Mouse (Mus musculus) gastrocnemius, postnatal 10 days (tissue): ENCODE measurements at regions not wholly inside any gene's neighbourhood (a gene's known extent, or its start where the extent isn't known, plus 50 kb on each side); places are given as distances from the start of the nearest gene placed in this dataset.

Experiments used
- DNase-seq: peaks from one replicate; pipeline ENCODE4 v3.0.0; 2021; ENCODE audit warnings: mixed read lengths

DNA sequence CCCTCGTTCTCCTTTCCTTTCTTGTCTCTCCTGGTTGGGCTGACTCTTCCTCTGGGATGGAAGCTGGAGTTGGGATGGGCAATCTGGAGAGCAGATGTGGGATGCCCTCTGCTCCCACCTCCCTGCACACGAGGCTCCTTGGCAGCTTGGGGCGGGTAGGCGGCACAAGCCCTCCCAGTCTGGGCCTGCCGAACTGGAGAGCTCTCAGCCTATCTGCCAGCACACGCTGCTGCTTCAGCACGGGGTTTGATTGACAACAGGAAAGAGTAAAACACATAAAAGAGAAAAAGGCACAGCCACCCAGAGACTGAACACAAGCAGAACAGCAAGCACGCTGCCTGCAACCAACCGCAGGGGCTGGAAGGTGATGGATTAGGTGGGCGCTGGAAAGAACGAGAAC, 121.9 kb upstream of the Pja1 start:
- DNase-seq: no peak

GRCm38 (mm10) chrX:99587284-99587683, 116.2 kb upstream of the Pja1 start:
- no peak for DNase-seq

DNA sequence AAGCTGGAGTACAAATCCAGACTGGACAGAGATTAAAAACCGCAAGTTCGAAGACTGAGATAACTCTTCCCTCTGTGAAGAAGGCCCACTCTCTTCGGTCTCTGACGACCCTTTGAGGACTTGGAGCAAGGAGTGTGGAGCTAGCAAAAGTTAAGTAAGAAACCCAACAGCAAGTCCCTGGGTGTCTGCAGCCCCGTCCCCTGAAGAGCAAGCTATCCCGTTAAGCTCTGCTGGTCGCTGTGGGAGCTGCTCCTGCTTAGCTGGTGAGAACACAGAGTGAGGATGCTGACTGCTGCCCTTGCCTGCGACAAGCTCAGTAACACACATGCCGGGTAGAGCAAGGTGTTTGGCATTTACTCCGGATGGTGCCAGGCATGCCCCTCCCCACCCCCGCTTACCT, 115.2 kb upstream of the Pja1 start:
- no peak for DNase-seq

DNA sequence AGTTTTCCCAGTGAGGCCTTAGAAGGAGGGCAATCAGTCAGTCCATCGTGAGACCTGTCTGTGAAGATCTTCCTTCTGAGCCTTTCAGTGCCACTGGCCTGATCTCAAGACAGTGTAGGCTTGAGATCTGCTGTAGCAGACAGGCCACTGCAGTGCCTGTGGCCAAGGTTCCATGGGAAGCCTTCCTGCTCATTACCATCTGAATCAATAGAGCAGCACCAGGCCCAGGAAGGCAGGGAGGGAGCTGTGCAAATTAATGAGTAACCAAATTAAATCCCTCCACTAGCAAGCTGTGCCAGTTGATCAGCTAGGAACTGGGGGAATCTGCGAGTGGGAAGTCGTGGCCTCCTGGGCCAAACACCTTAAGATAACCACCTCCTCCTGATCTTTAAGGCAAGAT, 114.6 kb upstream of the Pja1 start:
- no peak for DNase-seq

DNA sequence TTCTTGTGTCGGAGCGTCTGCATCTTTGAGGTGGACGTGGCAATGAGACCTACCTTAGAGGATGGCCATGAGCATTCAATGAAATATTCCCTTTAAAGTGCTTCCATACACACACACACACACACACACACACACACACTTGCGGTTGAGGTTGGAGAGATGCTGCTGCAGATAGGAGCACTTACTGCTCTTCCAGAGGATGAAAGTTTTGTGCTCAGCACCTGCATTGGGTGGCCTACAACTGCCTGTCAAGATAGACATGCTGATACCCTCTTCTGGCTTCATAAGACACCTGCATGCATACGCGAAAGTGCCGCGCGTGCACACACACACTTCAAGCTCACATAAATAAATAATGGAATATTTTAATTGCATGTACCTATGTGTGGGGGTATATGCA, 111.5 kb upstream of the Pja1 start:
- no peak for DNase-seq

- DNase-seq: no peak
Observed at GRCm38 (mm10) chrX:99581632-99582466, 110.8 kb upstream of the Pja1 start.

DNA sequence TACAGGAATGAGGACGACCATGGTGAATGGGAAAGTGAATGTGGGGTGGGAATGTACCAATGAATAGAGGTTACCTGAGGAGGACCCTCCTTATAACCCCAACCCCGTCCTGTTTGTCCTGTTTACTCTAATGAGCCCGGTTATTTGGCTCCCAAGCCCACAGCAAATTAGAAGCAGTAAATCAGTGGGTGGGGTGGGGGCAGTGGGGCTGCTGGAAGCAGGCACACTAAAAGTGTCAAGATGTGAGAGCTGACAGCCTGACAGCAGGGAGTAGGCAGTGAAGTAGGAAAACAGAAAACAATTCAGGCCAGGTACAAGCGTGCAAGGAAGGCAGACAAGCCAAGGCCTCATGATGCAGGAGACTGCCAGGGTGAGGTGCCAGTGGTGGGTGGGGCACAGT, 108.1 kb upstream of the Pja1 start:
- DNase-seq: no peak

DNA sequence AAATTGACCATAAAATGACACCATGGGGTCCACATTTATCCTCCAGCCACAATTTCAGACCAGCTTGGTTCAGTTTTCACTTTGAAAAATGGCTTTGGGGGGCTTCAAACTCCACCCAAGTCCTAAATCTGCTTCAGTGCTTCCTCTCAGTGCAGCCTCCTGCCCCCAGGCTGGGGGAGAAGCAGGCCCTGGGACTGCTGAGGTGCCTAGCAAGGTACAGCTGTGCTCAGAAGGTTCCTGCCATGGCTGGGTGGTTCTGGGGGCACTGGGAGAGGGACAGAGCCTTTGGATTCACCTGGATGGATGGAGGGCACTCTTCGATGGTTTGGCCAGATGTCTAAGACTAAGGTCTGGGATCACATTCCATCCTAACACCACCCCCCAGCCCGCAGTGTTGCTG, 107.7 kb upstream of the Pja1 start:
- no peak for DNase-seq

DNA sequence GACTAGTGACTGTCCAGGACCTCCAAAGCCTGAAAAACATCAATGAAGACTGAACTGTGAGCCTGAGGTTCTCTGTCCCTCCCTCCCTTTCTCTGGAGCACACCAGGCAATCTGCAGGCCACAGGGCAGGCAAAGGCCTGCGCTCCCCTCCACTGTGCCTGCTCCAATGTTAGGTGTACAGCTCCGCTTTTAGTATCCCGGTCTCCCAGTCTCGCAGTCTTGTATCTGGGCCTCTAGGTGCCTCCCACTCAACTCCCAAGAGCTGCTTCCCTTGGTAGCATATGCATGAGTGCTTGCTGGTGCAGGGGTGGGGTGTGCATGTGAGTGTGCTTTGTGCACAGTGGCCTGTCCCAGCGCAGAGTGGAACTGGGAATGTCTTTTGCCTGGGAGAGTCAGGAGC, 104.0 kb upstream of the Pja1 start:
- DNase-seq: no peak

GRCm38 (mm10) chrX:99574441-99575103, 103.5 kb upstream of the Pja1 start:
- peak; percentile 54 for DNase-seq

DNA sequence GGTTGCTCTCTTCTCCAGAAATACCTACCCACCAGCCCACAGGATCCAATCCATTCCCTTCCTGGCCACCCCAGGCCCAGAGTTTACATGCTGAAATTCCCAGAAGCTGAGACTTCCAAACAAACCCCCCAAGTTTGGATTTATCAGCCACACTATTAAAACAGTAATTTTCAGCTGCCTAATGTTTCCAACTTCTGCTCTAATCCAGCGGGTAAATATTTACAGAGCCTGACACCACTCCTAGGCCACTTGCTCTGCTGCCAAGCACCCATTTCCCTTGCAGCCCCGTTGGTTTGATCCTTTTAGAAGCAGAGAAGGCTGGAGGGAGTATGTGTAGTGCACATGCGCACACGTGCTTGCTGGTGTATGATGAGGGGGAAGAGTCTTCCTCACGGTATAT, 99.1 kb upstream of the Pja1 start:
- DNase-seq: no peak

- no peak for DNase-seq
Observed at GRCm38 (mm10) chrX:99568244-99568643, 97.2 kb upstream of the Pja1 start.

GRCm38 (mm10) chrX:99567367-99568164, 96.5 kb upstream of the Pja1 start:
- no peak for DNase-seq

- no peak for DNase-seq
Observed at GRCm38 (mm10) chrX:99561995-99562394, 90.9 kb upstream of the Pja1 start.

DNA sequence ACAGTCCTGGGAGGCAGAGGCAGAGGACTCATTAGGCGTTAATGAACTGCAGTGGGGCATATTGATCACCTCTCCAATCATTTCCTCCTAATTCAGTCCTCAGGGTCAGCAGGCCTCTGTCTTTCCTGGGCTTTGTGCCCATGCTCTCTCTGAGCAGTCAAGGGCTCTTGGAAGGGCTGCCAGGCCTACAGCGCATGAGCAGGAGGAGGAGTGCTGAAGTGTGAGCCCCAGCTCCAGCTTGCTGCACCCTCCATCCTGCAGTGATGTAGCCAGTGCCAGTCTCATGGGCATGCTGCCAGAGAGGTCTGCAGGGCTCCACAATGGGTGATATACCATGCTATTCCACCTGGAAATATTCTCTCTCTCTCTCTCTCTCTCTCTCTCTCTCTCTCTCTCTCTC, 89.6 kb upstream of the Pja1 start:
- DNase-seq: no peak

GRCm38 (mm10) chrX:99556876-99557354, 85.8 kb upstream of the Pja1 start:
- no peak for DNase-seq

GRCm38 (mm10) chrX:99555976-99556781, 85.1 kb upstream of the Pja1 start:
- DNase-seq: no peak

DNA sequence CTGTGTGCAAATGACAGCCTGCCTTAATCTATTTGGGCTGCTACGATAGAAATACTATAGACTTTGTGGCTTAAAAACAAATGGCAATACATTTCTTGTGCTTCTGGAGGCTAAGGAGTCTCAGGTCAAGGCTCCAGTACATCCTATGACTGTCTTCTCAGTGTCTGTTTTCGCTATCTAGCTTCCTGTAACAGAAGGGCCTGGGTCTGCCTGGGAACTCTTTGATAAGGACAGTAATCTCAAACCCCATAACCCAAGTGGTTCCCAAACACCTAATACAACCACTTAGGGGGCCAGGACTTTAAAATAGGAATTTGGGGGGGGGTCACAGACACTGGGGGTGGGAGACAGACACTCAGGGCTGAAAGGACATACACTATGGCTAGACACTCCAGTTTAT, 81.7 kb upstream of the Pja1 start:
- no peak for DNase-seq

DNA sequence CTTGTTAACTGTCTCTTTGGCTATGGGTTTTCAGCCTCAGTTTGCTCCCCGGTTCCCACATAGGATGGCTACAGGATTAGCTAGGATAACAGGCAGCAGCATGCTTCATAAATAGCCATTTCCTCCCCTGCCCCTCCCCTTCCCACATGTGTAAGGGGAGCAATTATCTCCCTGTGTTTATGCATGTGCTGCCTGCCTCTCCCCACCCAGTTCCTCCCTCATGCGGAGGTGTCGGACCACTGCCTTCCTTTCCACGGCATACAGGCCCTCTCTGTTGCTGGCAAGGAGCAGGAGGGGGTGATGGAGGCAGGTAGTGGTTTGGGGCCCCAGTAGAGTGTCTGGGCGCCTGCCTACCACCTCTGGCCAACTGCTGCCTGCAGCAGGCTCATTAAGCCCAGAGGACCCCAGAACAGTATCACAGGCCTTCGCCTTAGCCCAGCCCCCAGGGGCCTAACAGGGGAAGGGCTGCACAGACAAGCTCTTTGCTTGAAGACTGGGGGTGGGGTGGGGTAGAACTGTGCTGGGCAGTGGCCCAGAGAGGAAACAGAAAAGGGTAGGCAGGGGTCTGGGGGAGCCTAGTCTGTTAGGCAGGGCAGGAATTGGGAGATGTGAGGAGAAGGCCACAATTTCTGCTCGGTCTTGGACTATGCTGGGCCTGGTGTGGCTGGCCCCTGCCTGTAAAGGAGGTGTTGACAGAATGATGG, 79.1 kb upstream of the Pja1 start:
- DNase-seq: no peak

DNA sequence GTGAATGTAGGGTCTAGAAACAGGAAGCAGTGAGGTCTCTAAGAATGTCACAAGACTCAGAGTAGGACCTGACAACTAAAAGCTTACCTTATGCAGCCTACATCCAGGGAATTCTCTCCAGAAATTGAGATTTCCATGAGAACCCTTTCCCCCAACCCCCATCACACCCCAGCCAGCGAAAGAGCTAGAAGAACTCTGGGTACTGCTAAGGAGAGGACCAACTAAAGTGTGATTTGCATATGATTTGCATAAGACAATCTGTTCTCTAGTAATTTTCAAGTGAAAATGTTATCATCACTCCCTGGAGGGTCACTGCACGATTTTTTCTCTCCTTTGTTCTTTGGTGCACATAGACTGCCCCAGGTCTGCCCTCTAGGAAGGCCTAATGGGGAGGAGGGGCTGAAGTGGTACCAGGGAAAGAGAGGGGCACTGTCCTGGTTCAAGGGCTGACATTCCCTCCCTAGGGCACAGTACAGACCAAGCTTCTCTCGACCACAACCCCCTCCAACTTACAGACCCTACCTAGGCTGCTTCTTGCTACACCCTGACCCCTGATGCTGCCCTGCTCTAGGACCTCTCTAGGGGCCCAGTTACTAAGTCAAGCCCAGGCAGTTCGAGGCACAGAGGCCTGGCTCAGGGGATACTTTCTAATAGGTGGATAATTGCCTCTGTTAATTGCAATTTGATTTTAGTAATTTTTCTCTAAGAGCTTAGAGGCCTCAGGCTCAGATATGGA, 77.4 kb upstream of the Pja1 start:
- no peak for DNase-seq

- DNase-seq: no peak
Observed at GRCm38 (mm10) chrX:99544410-99544809, 73.3 kb upstream of the Pja1 start.
